Mouse (Mus musculus): Measurements from ENCODE around the gene Vps13a.
"Not testable (repeated sequence)": the region's sequence is repeated elsewhere in the genome, so short reads cannot be mapped to it uniquely, and the experiment has no call there.

Gene Vps13a

GRCm38 (mm10) chr19:16767407-16767806 lies 13.3 kb downstream of the Vps13a start:
- DNase-seq (ENCODE audit: low spot score in 2 of 2), result no peak

GRCm38 (mm10) chr19:16757439-16757838 lies 23.3 kb downstream of the Vps13a start:
- not testable (repeated sequence) for DNase-seq (ENCODE audit: low spot score in 2 of 2)

GRCm38 (mm10) chr19:16755854-16756253 lies 24.9 kb downstream of the Vps13a start:
- no peak for DNase-seq (ENCODE audit: low spot score in 2 of 2)

GRCm38 (mm10) chr19:16755226-16755625 lies 25.5 kb downstream of the Vps13a start:
- no peak for DNase-seq (ENCODE audit: low spot score in 2 of 2)

- DNase-seq (ENCODE audit: low spot score in 2 of 2), result no peak
These were observed 27.6 kb downstream of the Vps13a start for GRCm38 (mm10) chr19:16753151-16753550.

GRCm38 (mm10) chr19:16736854-16737253 lies 43.9 kb downstream of the Vps13a start:
- no peak for DNase-seq (ENCODE audit: low spot score in 2 of 2)

- no peak for DNase-seq (ENCODE audit: low spot score in 2 of 2)
These were observed 52.0 kb downstream of the Vps13a start for GRCm38 (mm10) chr19:16728729-16729128.

- DNase-seq (ENCODE audit: low spot score in 2 of 2), result no peak
These were observed 65.5 kb downstream of the Vps13a start for GRCm38 (mm10) chr19:16715249-16715648.

- DNase-seq (ENCODE audit: low spot score in 2 of 2), result no peak
These were observed 78.9 kb downstream of the Vps13a start for GRCm38 (mm10) chr19:16701790-16702189.

GRCm38 (mm10) chr19:16684922-16685321 lies 95.8 kb downstream of the Vps13a start:
- DNase-seq (ENCODE audit: low spot score in 2 of 2), result no peak

GRCm38 (mm10) chr19:16684210-16684609 lies 96.5 kb downstream of the Vps13a start:
- no peak for DNase-seq (ENCODE audit: low spot score in 2 of 2)

- no peak for DNase-seq (ENCODE audit: low spot score in 2 of 2)
These were observed 154.9 kb downstream of the Vps13a start for GRCm38 (mm10) chr19:16625610-16626395.

- DNase-seq (ENCODE audit: low spot score in 2 of 2), result no peak
These were observed 155.7 kb downstream of the Vps13a start for GRCm38 (mm10) chr19:16624994-16625393.

- DNase-seq (ENCODE audit: low spot score in 2 of 2), result no peak
These were observed 157.6 kb downstream of the Vps13a start for GRCm38 (mm10) chr19:16623154-16623553.

- DNase-seq (ENCODE audit: low spot score in 2 of 2), result no peak
These were observed 173.1 kb downstream of the Vps13a start for GRCm38 (mm10) chr19:16607634-16608033.

GRCm38 (mm10) chr19:16602026-16602425 lies 178.7 kb downstream of the Vps13a start:
- no peak for DNase-seq (ENCODE audit: low spot score in 2 of 2)

GRCm38 (mm10) chr19:16599298-16599970 lies 181.3 kb downstream of the Vps13a start:
- DNase-seq (ENCODE audit: low spot score in 2 of 2), result peak; percentile 48 to 59

- DNase-seq (ENCODE audit: low spot score in 2 of 2), result no peak
These were observed 182.0 kb downstream of the Vps13a start for GRCm38 (mm10) chr19:16598653-16599297.

- no peak for DNase-seq (ENCODE audit: low spot score in 2 of 2)
These were observed 183.5 kb downstream of the Vps13a start for GRCm38 (mm10) chr19:16597216-16597615.

- no peak for DNase-seq (ENCODE audit: low spot score in 2 of 2)
These were observed 186.8 kb downstream of the Vps13a start for GRCm38 (mm10) chr19:16593975-16594317.

- no peak for DNase-seq (ENCODE audit: low spot score in 2 of 2)
These were observed 187.3 kb downstream of the Vps13a start for GRCm38 (mm10) chr19:16593256-16593974.

- DNase-seq (ENCODE audit: low spot score in 2 of 2), result no peak
These were observed 195.4 kb downstream of the Vps13a start for GRCm38 (mm10) chr19:16585379-16585778.
